Mouse (Mus musculus) neural tube, embryonic 10.5 days (tissue): ENCODE results near the gene Spin2c.
A peak's percentile ranks its signal among the peaks of the same experiment; 100 is the strongest.

ENCODE experiments used
- DNase-seq: peaks from one replicate; pipeline ENCODE4 v3.0.0-alpha.2; 2017; ENCODE audit warnings: low spot score; ENCODE audit errors: extremely low spot score

Gene Spin2c

GRCm38 (mm10) chrX:153831951-153832561 is at the start of gene Spin2c:
Gene Spin2c (plus strand): TSS chrX:153832225.
- DNase-seq: peak; percentile 52

GRCm38 (mm10) chrX:153832606-153833005 is 581 bp downstream of the Spin2c start:
- no peak for DNase-seq
